Mouse (Mus musculus) heart, adult 2 months (tissue): ENCODE data around the gene Lamtor1. TPM values are rescaled to one million over a fixed set of nuclear protein-coding genes. Genes with fewer than 3 reads are reported as not detected.

ENCODE experiments used
- DNase-seq, 2 experiments: peaks; one replicate each; pipeline ENCODE4 v3.0.0; 2021
- H3K27ac ChIP-seq: fragments of 200-600 bp; 2 replicates; pipeline ENCODE4 v1.8.1; 2022
- H3K27me3 ChIP-seq: fragments of 200-500 bp; 2 replicates; pipeline ENCODE4 v1.6.1; 2012; ENCODE audit warnings: mild to moderate bottlenecking, low read length, inconsistent platforms, mixed read lengths; ENCODE audit not compliant: control insufficient read depth, insufficient read depth
- H3K36me3 ChIP-seq: fragments of 200-500 bp; 2 replicates; pipeline ENCODE4 v1.6.1; 2012; ENCODE audit warnings: low read length, inconsistent platforms; ENCODE audit not compliant: control insufficient read depth, insufficient read depth
- H3K4me1 ChIP-seq: fragments of 200-500 bp; 2 replicates; pipeline ENCODE4 v1.6.1; 2011; ENCODE audit warnings: low read length; ENCODE audit not compliant: control insufficient read depth, insufficient read depth
- H3K4me3 ChIP-seq: fragments of 200-600 bp; 2 replicates; pipeline ENCODE4 v1.8.1; 2022
- H3K79me2 ChIP-seq: fragments of 200-500 bp; replicated peaks from 2 replicates; pipeline ENCODE4 v1.6.1; 2012; ENCODE audit warnings: mild to moderate bottlenecking, inconsistent platforms, low read length, moderate library complexity, mixed read lengths; ENCODE audit not compliant: control insufficient read depth, insufficient read depth
- H3K9ac ChIP-seq: fragments of 200-500 bp; 2 replicates; pipeline ENCODE4 v1.6.1; 2012; ENCODE audit warnings: low read depth, mild to moderate bottlenecking, control low read depth, inconsistent platforms, low read length, mixed read lengths
- CTCF ChIP-seq: fragments of 200-600 bp; IDR thresholded peaks from 2 replicates; pipeline ENCODE4 v1.8.1; 2022; ENCODE audit warnings: antibody characterized with exemption, mild to moderate bottlenecking, moderate library complexity
- EP300 ChIP-seq: fragments of 200-500 bp; IDR thresholded peaks from 2 replicates; pipeline ENCODE4 v1.6.1; 2011; ENCODE audit warnings: low read depth, low read length, control low read depth; ENCODE audit not compliant: insufficient read depth
- POLR2A ChIP-seq: fragments of 200-500 bp; IDR thresholded peaks from 2 replicates; pipeline ENCODE4 v1.6.1; 2011; ENCODE audit warnings: mild to moderate bottlenecking, low read depth, low read length, control low read depth; ENCODE audit not compliant: insufficient read depth
- WGBS: fragments of 180-500 bp; shearing (Covaris S2); methylation state at CpG from one replicate; pipeline ENCODE4 v1.1.7; 2018; 5-methylcytosine and 5-hydroxymethylcytosine counted together
- intact Hi-C: fragments of 180-260 bp; cut with DNase I; formaldehyde crosslinking; loops from one replicate; pipeline ENCODE4 v1.15.1; 2025
- polyA plus RNA-seq: library from polyadenylated mRNA; depleted of rRNA; stranded (reverse); fragments of >200 nt; gene quantifications from 2 replicates; pipeline ENCODE4 v1.2.3, GENCODE M21; 2012
- total RNA-seq, 2 experiments: library from RNA; stranded (reverse); gene quantifications; 2 replicates each; pipeline ENCODE4 v1.2.3; 2021

The Lamtor1 gene
- total and polyA plus RNA-seq, 3 experiments = 104 to 244 (median 125) TPM

DNA sequence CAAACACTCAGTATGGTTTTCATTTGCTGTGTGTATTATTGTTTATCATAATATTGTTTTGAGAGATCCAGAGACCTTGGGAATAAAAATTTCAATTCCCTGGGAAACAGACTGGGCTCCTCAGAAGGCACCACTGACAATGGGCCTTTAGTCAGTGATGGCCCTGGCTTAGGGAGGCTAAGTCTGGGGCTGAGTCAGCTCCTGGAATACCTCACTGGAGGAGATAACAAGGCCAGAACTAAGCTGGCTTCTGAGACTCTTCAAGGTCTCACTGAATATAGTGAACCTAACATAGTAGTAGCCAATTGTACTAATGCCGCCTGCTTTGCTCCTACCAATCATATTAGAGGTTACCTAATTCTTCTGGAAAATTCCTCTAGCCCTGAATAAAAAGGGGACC, 29.7 kb upstream of the Lamtor1 start:
- no peak overlapping the region for H3K9ac ChIP-seq
- H3K4me3 ChIP-seq = no peak overlapping the region
- WGBS = 100% methylated on average over 1 of the region's 1 CpGs
- TF ChIP-seq POLR2A (no peak), CTCF (no peak), EP300 (no peak)
- no peak for DNase-seq
- peaks cover 3% of the 10 kb centered on the region; the same call in 1 of the 2 replicates for H3K4me1 ChIP-seq
- intact Hi-C loops = no loop called here
- H3K27ac ChIP-seq = no peak overlapping the region
- no peaks in the 10 kb centered on the region for H3K79me2 ChIP-seq
- H3K27me3 ChIP-seq = no peaks in the 10 kb centered on the region
- no peaks in the 10 kb centered on the region for H3K36me3 ChIP-seq

- WGBS = 77% methylated on average over 4 of the region's 4 CpGs
- Histone ChIP-seq H3K4me1 (no peaks in the 10 kb centered on the region), H3K79me2 (no peaks in the 10 kb centered on the region), H3K36me3 (no peaks in the 10 kb centered on the region), H3K27me3 (no peaks in the 10 kb centered on the region), H3K27ac (no peak overlapping the region), H3K9ac (no peak overlapping the region), H3K4me3 (no peak overlapping the region)
- no peak for DNase-seq
- TF ChIP-seq CTCF (no peak), EP300 (no peak), POLR2A (no peak)
- intact Hi-C loops = no loop called here
Observed at GRCm38 (mm10) chr7:101880855-101881254, 24.8 kb upstream of the Lamtor1 start.

- intact Hi-C loops = no loop called here
- no peak for DNase-seq
- Histone ChIP-seq H3K4me3 (no peak overlapping the region), H3K36me3 (no peaks in the 10 kb centered on the region), H3K4me1 (no peaks in the 10 kb centered on the region), H3K79me2 (no peaks in the 10 kb centered on the region), H3K27me3 (no peaks in the 10 kb centered on the region), H3K27ac (no peak overlapping the region), H3K9ac (no peak overlapping the region)
- TF ChIP-seq CTCF = no peak
- TF ChIP-seq POLR2A = no peak
- TF ChIP-seq EP300 = no peak
- 49% methylated on average over 9 of the region's 9 CpGs for WGBS
Observed at GRCm38 (mm10) chr7:101882413-101883154, 23.1 kb upstream of the Lamtor1 start.

GRCm38 (mm10) chr7:101884160-101884559, 21.5 kb upstream of the Lamtor1 start:
- H3K79me2 ChIP-seq = no peaks in the 10 kb centered on the region
- no peak overlapping the region for H3K9ac ChIP-seq
- no peaks in the 10 kb centered on the region for H3K4me1 ChIP-seq
- WGBS = 93% methylated on average over 4 of the region's 4 CpGs
- H3K36me3 ChIP-seq = no peaks in the 10 kb centered on the region
- H3K27me3 ChIP-seq = no peaks in the 10 kb centered on the region
- no peak overlapping the region for H3K27ac ChIP-seq
- TF ChIP-seq EP300 = no peak
- TF ChIP-seq CTCF = no peak
- TF ChIP-seq POLR2A = no peak
- H3K4me3 ChIP-seq = no peak overlapping the region
- intact Hi-C loops = no loop called here
- DNase-seq = no peak

- WGBS = 83% methylated on average over 6 of the region's 6 CpGs
- no peak for DNase-seq
- Histone ChIP-seq H3K9ac (no peak overlapping the region), H3K27ac (no peak overlapping the region), H3K36me3 (no peaks in the 10 kb centered on the region), H3K27me3 (no peaks in the 10 kb centered on the region), H3K79me2 (no peaks in the 10 kb centered on the region), H3K4me3 (no peak overlapping the region), H3K4me1 (no peaks in the 10 kb centered on the region)
- TF ChIP-seq CTCF (no peak), POLR2A (no peak), EP300 (no peak)
- intact Hi-C loops = no loop called here
Observed at GRCm38 (mm10) chr7:101886274-101886673, 19.4 kb upstream of the Lamtor1 start.

- intact Hi-C loops = no loop called here
- Histone ChIP-seq H3K4me1 (no peaks in the 10 kb centered on the region), H3K27ac (no peak overlapping the region), H3K4me3 (no peak overlapping the region), H3K36me3 (no peaks in the 10 kb centered on the region), H3K9ac (no peak overlapping the region), H3K27me3 (no peaks in the 10 kb centered on the region), H3K79me2 (no peaks in the 10 kb centered on the region)
- TF ChIP-seq CTCF (no peak), POLR2A (no peak), EP300 (no peak)
- 72% methylated on average over 4 of the region's 4 CpGs for WGBS
- no peak for DNase-seq
Observed at GRCm38 (mm10) chr7:101888460-101888859, 17.2 kb upstream of the Lamtor1 start.
